Mouse (Mus musculus) kidney, postnatal 36 days (tissue): ENCODE measurements around the gene Swap70.

Experiments
- DNase-seq, 2 experiments: peaks; one replicate each; pipeline ENCODE4 v3.0.0; 2021 to 2022; ENCODE audit warnings: mixed read lengths in 2 of 2

Gene Swap70

GRCm38 (mm10) chr7:110239590-110239989 lies 18.1 kb downstream of the Swap70 start:
- DNase-seq = no peak

GRCm38 (mm10) chr7:110241472-110242289 lies 20.2 kb downstream of the Swap70 start:
- DNase-seq = no peak

- no peak for DNase-seq
These were observed 20.7 kb downstream of the Swap70 start for GRCm38 (mm10) chr7:110242290-110242581.

GRCm38 (mm10) chr7:110245128-110245527 lies 23.6 kb downstream of the Swap70 start:
- DNase-seq = peak; percentile 40 to 42

GRCm38 (mm10) chr7:110246526-110246925 lies 25.0 kb downstream of the Swap70 start:
- DNase-seq = no peak

- DNase-seq = no peak
These were observed 26.3 kb downstream of the Swap70 start for GRCm38 (mm10) chr7:110247801-110248200.

- DNase-seq = peak in 1 of 2 experiments; percentile 39
These were observed 27.2 kb downstream of the Swap70 start for GRCm38 (mm10) chr7:110248677-110249076.

GRCm38 (mm10) chr7:110253861-110254260 lies 32.4 kb downstream of the Swap70 start:
- DNase-seq = no peak

GRCm38 (mm10) chr7:110254395-110254794 lies 32.9 kb downstream of the Swap70 start:
- DNase-seq = no peak

GRCm38 (mm10) chr7:110257059-110257458 lies 35.5 kb downstream of the Swap70 start:
- no peak for DNase-seq

GRCm38 (mm10) chr7:110258196-110258950 lies 36.9 kb downstream of the Swap70 start:
- peak; percentile 46 to 55 for DNase-seq

GRCm38 (mm10) chr7:110259966-110260711 lies 38.6 kb downstream of the Swap70 start:
- peak; percentile 56 to 82 for DNase-seq

GRCm38 (mm10) chr7:110261807-110262206 lies 40.3 kb downstream of the Swap70 start:
- no peak for DNase-seq

- DNase-seq = no peak
These were observed 41.1 kb downstream of the Swap70 start for GRCm38 (mm10) chr7:110262661-110263060.

GRCm38 (mm10) chr7:110263474-110263873 lies 42.0 kb downstream of the Swap70 start:
- DNase-seq = no peak

- DNase-seq = peak; percentile 89 to 97
These were observed 44.3 kb downstream of the Swap70 start for GRCm38 (mm10) chr7:110265796-110266195.

GRCm38 (mm10) chr7:110267014-110267413 lies 45.5 kb downstream of the Swap70 start:
- no peak for DNase-seq

- no peak for DNase-seq
These were observed 46.5 kb downstream of the Swap70 start for GRCm38 (mm10) chr7:110267994-110268393.

- DNase-seq = no peak
These were observed 47.0 kb downstream of the Swap70 start for GRCm38 (mm10) chr7:110268511-110268910.

- no peak for DNase-seq
These were observed 48.3 kb downstream of the Swap70 start for GRCm38 (mm10) chr7:110269777-110270176.

- no peak for DNase-seq
These were observed 48.9 kb downstream of the Swap70 start for GRCm38 (mm10) chr7:110270455-110270854.

- peak; percentile 78 to 88 for DNase-seq
These were observed 50.3 kb downstream of the Swap70 start for GRCm38 (mm10) chr7:110271814-110272213.

GRCm38 (mm10) chr7:110272434-110272833 lies 50.9 kb downstream of the Swap70 start:
- peak; percentile 65 to 80 for DNase-seq
